Mouse (Mus musculus) ES-E14 (cell line): Measurements from ENCODE around the gene Tet2. TPM values are rescaled to one million over a fixed set of nuclear protein-coding genes. Genes with fewer than 3 reads are reported as not detected.

Experiments used
- DNase-seq: peaks from one replicate; pipeline ENCODE4 v3.0.0-alpha.2; 2013; ENCODE audit warnings: low read depth, low spot score
- H3K27ac ChIP-seq: 2 replicates; pipeline ENCODE4 v1.5.1; 2012; ENCODE audit warnings: low read depth, mild to moderate bottlenecking, low read length, moderate library complexity, mixed read lengths; ENCODE audit not compliant: poor library complexity, insufficient read depth, severe bottlenecking
- H3K36me3 ChIP-seq: 2 replicates; pipeline ENCODE4 v1.6.1; 2012; ENCODE audit warnings: mild to moderate bottlenecking, low read length, moderate library complexity, mixed read lengths; ENCODE audit not compliant: control insufficient read depth, poor library complexity, insufficient read depth, severe bottlenecking
- H3K4me1 ChIP-seq, 2 experiments: fragments of 150-350 bp in 1 of 2; sonication (generic) in 1 of 2; 2 replicates each; pipeline ENCODE4 v1.6.1; 2012; ENCODE audit warnings: low read length in 2 of 2, mild to moderate bottlenecking in 1 of 2, mixed read lengths in 1 of 2; ENCODE audit not compliant: control insufficient read depth in 2 of 2, insufficient read depth in 2 of 2, poor library complexity in 1 of 2
- H3K4me3 ChIP-seq, 2 experiments: fragments of 150-350 bp in 1 of 2; sonication (generic) in 1 of 2; 2 replicates each; pipeline ENCODE4 v1.5.1; 2012; ENCODE audit warnings: low read length in 2 of 2, low read depth in 1 of 2, mild to moderate bottlenecking in 1 of 2, mixed read lengths in 1 of 2; ENCODE audit not compliant: insufficient read depth in 1 of 2, poor library complexity in 1 of 2, severe bottlenecking in 1 of 2
- H3K9ac ChIP-seq: 2 replicates; pipeline ENCODE4 v1.6.1; 2012; ENCODE audit warnings: low read depth, mild to moderate bottlenecking, low read length, mixed read lengths; ENCODE audit not compliant: poor library complexity, insufficient read depth, severe bottlenecking
- H3K9me3 ChIP-seq: fragments of 150-350 bp; sonication (generic); 2 replicates; pipeline ENCODE4 v1.6.1; 2012; ENCODE audit warnings: low read depth, mild to moderate bottlenecking, low read length; ENCODE audit not compliant: control insufficient read depth, insufficient read depth
- CHD2 ChIP-seq: IDR thresholded peaks from 2 replicates; pipeline ENCODE4 v1.6.1; 2014; ENCODE audit warnings: mild to moderate bottlenecking, low read depth, low read length, inconsistent platforms
- HCFC1 ChIP-seq: IDR thresholded peaks from 2 replicates; pipeline ENCODE4 v1.6.1; 2012; ENCODE audit warnings: low read length, inconsistent platforms, borderline replicate concordance; ENCODE audit not compliant: insufficient read depth
- MAFK ChIP-seq: IDR thresholded peaks from 2 replicates; pipeline ENCODE4 v1.6.1; 2014; ENCODE audit warnings: mild to moderate bottlenecking, low read depth, low read length, inconsistent platforms; ENCODE audit not compliant: insufficient read depth
- ZC3H11A ChIP-seq: IDR thresholded peaks from 2 replicates; pipeline ENCODE4 v1.6.1; 2012; ENCODE audit warnings: low read depth, mild to moderate bottlenecking, inconsistent platforms, low read length, borderline replicate concordance
- ZNF384 ChIP-seq: IDR thresholded peaks from 2 replicates; pipeline ENCODE4 v1.6.1; 2012; ENCODE audit warnings: low read depth, low read length, inconsistent platforms
- in situ Hi-C, 2 experiments: fragments of 600-800 bp; cut with MboI; formaldehyde crosslinking; loops; one replicate each; pipeline ENCODE4 v1.15.1; 2025; ENCODE audit warnings: low sequenced_read_pairs in 2 of 2, inconsistent platforms in 1 of 2; ENCODE audit not compliant: unreplicated experiment in 2 of 2
- total RNA-seq: library from RNA; depleted of rRNA; stranded (reverse); fragments of 300-350 nt; gene quantifications from 2 replicates; pipeline ENCODE4 v1.2.3, GENCODE M21; 2012

The Tet2 gene
- total RNA-seq, 1 experiment, result 86.9 TPM

- Histone ChIP-seq H3K4me3 (no peak overlapping the region), H3K9ac (no peak overlapping the region; the same call in 1 of the 2 replicates), H3K36me3 (no peaks in the 10 kb centered on the region), H3K9me3 (no peaks in the 10 kb centered on the region), H3K27ac (peak overlapping the region; percentile 87), H3K4me1 (peaks cover 9 to 15% of the 10 kb centered on the region in 2 experiments)
- DNase-seq, result no peak
- in situ Hi-C loops, result no loop called here
- TF ChIP-seq MAFK (no peak), CHD2 (peak; percentile 78)
Measured at GRCm38 (mm10) chr3:133524341-133525050, 20.4 kb downstream of the Tet2 start.

- Histone ChIP-seq H3K4me1 (peaks cover 11 to 18% of the 10 kb centered on the region in 2 experiments), H3K4me3 (no peak overlapping the region), H3K27ac (no peak overlapping the region; the same call in 1 of the 2 replicates), H3K9me3 (no peaks in the 10 kb centered on the region), H3K36me3 (no peaks in the 10 kb centered on the region), H3K9ac (no peak overlapping the region)
- TF ChIP-seq ZC3H11A, result no peak
- TF ChIP-seq HCFC1, result no peak
- no peak for TF ChIP-seq CHD2
- in situ Hi-C loops, result no loop called here
- no peak for DNase-seq
Measured at GRCm38 (mm10) chr3:133523191-133523590, 21.7 kb downstream of the Tet2 start.

GRCm38 (mm10) chr3:133522289-133522688 lies 22.6 kb downstream of the Tet2 start:
- DNase-seq, result no peak
- in situ Hi-C loops, result no loop called here
- TF ChIP-seq MAFK (no peak), ZNF384 (no peak), ZC3H11A (no peak), HCFC1 (no peak), CHD2 (no peak)
- H3K4me3 ChIP-seq, result no peak overlapping the region
- peaks cover 18 to 19% of the 10 kb centered on the region in 2 experiments for H3K4me1 ChIP-seq
- peak overlapping the region; percentile 0; the same call in 1 of the 2 replicates for H3K27ac ChIP-seq
- peak overlapping the region; percentile 4; the same call in 1 of the 2 replicates for H3K9ac ChIP-seq
- H3K36me3 ChIP-seq, result 0 out of 2 replicates have a peak, but pooled peaks cover under 1% of the 10 kb centered on the region
- no peaks in the 10 kb centered on the region for H3K9me3 ChIP-seq

- no peak for DNase-seq
- H3K9me3 ChIP-seq, result no peaks in the 10 kb centered on the region
- H3K36me3 ChIP-seq, result peaks cover 5% of the 10 kb centered on the region; the same call in 1 of the 2 replicates
- H3K4me3 ChIP-seq, result peak overlapping the region in 1 of 2 experiments; percentile 76; a peak in 1 of 4 replicates
- H3K9ac ChIP-seq, result no peak overlapping the region
- TF ChIP-seq CHD2 (no peak; the same call in 1 of the 2 replicates), ZNF384 (no peak), ZC3H11A (no peak), MAFK (no peak), HCFC1 (no peak)
- in situ Hi-C loops, result no loop called here
- H3K27ac ChIP-seq, result peak overlapping the region; percentile 97
- H3K4me1 ChIP-seq, result peaks cover 12 to 27% of the 10 kb centered on the region in 2 experiments; a peak in 3 of 4 replicates
Measured at GRCm38 (mm10) chr3:133518801-133519200, 26.1 kb downstream of the Tet2 start.
